Mouse (Mus musculus): ENCODE results near the gene Ppp2r3a.

The Ppp2r3a gene

GRCm38 (mm10) chr9:101152872-101153271, 98.7 kb downstream of the Ppp2r3a start:
- peak; percentile 10 for DNase-seq (ENCODE audit: low read depth)

DNA sequence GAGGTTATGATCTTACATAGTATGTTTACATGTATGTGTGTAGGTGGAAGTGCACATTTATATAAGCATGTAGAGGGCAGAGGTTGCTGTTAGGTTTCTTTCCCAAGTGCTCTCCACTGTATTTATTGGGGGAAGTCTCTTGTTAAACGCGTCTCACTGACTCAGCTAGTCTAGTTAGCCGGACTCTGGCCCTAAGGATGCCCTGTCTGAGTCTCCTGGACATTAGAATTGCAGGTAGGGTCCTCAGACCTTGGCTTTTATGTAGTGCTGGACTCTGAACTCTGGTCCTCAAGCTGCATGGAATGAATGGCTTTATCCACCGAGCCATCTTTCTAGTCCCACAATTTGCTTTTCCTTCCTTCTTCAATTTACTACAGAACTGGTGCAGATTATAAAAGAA, 108.0 kb downstream of the Ppp2r3a start:
- DNase-seq (ENCODE audit: low read depth), result no peak

- DNase-seq (ENCODE audit: low read depth), result no peak
Measured at GRCm38 (mm10) chr9:101114182-101114884, 137.3 kb downstream of the Ppp2r3a start.

- DNase-seq (ENCODE audit: low read depth), result no peak
Measured at GRCm38 (mm10) chr9:101113317-101113716, 138.3 kb downstream of the Ppp2r3a start.

- no peak for DNase-seq (ENCODE audit: low read depth)
Measured at GRCm38 (mm10) chr9:101110013-101110412, 141.6 kb downstream of the Ppp2r3a start.

- DNase-seq (ENCODE audit: low read depth), result no peak
Measured at GRCm38 (mm10) chr9:101107386-101107785, 144.2 kb downstream of the Ppp2r3a start.

- DNase-seq (ENCODE audit: low read depth), result no peak
Measured at GRCm38 (mm10) chr9:101105735-101106134, 145.9 kb downstream of the Ppp2r3a start.

GRCm38 (mm10) chr9:101104931-101105330, 146.7 kb downstream of the Ppp2r3a start:
- no peak for DNase-seq (ENCODE audit: low read depth)

DNA sequence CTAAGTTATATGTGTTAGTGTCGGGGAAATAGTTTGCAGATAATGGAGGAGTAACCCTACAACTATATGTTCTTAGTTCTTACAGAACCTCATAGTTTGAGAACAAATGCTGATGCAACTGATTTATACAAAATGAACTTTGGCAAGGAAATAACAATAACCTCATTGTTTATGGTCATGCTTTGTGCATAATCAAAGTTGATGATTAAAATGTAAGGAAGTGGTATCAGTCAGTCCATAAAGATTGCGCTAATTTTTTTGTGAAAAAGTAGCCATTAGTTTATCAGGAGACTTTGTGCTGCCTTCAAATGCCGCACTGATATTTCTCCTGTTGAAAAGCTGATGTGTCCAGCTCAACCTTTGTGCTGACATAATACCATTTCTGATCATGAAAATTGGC, 149.3 kb downstream of the Ppp2r3a start:
- DNase-seq (ENCODE audit: low read depth), result no peak

DNA sequence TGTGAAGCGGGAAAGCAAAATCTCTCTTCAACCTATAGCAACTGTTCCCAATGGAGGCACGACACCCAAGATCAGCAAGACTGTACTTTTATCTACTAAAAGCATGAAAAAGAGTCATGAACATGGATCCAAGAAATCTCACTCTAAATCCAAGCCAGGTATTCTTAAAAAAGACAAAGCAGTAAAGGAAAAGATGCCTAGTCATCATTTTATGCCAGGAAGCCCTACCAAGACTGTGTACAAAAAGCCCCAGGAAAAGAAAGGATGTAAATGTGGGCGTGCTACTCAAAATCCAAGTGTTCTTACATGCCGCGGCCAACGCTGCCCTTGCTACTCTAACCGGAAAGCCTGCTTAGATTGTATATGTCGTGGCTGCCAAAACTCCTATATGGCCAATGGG, 150.0 kb downstream of the Ppp2r3a start:
- DNase-seq (ENCODE audit: low read depth), result no peak

GRCm38 (mm10) chr9:101100163-101100562, 151.4 kb downstream of the Ppp2r3a start:
- DNase-seq (ENCODE audit: low read depth), result no peak

DNA sequence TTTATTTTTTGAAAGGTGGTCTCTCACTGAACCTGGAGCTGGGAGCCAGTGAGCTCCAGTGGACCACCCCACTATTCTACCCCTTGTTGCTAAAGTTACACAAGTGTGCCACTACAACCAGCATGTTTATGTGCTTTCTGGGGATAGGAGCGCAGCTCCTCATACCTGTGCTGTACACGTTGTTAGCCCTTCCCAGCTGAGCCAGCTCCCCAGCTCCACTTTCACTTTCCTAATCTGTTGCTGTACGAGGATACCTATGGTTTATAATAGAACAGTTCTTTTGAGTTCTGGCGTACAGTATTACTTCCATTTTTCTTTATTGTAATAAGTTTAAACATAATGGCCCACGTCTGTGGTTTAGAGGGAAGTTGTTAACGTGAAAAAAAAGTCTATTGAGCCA, 152.2 kb downstream of the Ppp2r3a start:
- peak; percentile 41 for DNase-seq (ENCODE audit: low read depth)

DNA sequence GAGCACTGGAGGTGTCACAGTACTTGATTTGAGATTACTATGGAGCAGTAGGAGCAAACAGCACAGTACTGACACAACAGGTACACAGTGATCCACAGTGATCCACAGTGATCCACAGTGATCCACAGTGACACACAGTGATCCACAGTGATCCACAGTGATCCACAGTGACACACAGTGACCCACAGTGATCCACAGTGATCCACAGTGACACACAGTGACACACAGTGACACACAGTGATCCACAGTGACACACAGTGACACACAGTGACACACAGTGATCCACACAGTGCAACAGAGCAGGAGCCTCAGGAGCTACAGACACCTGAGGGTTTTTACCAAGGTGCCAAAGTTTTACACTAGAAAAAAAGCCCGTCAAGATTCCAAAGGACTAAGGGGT, 154.1 kb downstream of the Ppp2r3a start:
- DNase-seq (ENCODE audit: low read depth), result no peak

DNA sequence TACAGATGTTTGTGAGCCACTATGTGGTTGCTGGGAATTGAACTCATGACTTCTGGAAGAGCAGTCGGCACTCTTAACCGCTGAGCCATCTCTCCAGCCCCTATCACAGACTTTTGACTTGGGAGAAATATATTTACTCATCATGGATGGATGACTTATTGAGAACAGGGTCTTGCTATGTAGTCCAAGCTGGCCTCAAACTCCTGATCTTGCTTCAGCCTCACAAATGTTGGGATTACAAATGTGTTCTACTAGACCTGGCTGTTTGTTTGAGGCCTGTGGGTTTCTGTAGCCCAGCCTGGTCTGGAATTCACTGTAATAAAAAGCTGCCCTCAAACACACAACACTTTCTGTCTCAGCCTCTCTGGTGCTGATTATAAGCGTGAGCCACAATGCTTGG, 155.1 kb downstream of the Ppp2r3a start:
- DNase-seq (ENCODE audit: low read depth), result no peak

DNA sequence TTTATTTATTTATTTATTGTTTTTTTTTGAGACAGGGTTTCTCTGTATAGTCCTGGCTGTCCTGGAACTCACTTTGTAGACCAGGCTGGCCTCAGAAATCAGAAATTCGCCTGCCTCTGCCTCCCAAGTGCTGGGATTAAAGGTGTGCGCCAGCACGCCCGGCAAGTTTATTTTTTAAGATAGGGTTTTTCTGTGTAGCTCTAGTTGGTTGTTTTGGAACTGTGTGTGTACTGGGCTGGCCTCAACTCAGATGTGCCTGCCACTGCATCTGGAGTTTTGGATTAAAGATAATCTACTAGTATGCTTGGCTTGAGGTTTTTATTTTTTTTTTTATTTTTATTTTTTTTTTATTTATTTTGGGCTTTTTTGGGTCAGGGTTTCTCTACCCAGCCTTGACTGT, 156.2 kb downstream of the Ppp2r3a start:
- DNase-seq (ENCODE audit: low read depth), result no peak

- DNase-seq (ENCODE audit: low read depth), result no peak
Measured at GRCm38 (mm10) chr9:101083728-101084127, 167.9 kb downstream of the Ppp2r3a start.

DNA sequence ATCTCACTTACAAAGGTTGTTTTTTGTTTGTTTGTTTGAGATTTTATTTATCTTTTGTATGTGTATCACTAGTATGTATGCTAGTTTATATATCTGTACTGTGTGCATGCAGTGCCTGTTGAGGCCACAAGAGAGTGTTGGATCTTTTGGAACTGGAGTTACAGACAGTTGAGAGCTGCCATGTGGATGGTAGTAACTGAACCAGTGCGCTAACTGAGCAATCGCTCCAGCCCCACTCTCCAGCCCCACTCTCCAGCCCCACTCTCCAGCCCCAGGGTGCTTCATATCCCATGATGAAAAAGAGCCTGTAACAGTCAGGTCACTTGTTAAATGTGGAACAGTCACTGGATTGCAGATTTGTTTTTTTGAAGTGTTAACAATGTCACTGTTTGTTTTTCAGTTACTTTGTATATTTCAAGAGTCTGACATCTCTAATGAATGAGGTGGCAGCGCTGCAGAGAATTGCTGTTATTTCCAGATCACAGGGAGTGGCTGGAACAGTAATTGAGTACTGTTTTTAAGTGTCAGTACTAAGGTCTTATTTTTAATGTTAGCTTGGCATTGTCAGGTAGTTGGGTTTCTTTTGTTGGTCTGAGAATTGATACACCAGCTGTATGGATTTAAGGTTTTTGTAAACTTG, 171.4 kb downstream of the Ppp2r3a start:
- no peak for DNase-seq (ENCODE audit: low read depth)

DNA sequence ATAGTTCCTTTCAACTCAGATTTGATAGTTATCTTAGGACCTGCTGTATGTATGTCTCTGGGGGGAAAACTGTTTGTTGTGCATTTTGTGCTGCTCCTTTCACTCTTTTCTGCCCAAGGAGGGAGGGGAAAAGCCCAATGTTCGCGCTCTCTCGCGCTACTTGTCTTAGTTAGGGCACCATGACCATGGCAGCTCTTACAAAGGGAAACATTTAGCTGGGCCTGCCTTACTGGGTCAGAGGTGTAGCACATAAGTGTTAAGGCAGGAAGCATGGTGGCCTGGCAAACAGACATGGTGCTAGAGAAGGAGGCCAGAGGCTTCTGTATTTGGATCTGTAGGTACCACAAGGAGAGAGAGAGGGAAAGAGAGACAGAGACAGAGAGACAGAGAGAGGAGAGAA, 173.0 kb downstream of the Ppp2r3a start:
- DNase-seq (ENCODE audit: low read depth), result peak; percentile 58

- DNase-seq (ENCODE audit: low read depth), result no peak
Measured at GRCm38 (mm10) chr9:101077486-101077885, 174.1 kb downstream of the Ppp2r3a start.

DNA sequence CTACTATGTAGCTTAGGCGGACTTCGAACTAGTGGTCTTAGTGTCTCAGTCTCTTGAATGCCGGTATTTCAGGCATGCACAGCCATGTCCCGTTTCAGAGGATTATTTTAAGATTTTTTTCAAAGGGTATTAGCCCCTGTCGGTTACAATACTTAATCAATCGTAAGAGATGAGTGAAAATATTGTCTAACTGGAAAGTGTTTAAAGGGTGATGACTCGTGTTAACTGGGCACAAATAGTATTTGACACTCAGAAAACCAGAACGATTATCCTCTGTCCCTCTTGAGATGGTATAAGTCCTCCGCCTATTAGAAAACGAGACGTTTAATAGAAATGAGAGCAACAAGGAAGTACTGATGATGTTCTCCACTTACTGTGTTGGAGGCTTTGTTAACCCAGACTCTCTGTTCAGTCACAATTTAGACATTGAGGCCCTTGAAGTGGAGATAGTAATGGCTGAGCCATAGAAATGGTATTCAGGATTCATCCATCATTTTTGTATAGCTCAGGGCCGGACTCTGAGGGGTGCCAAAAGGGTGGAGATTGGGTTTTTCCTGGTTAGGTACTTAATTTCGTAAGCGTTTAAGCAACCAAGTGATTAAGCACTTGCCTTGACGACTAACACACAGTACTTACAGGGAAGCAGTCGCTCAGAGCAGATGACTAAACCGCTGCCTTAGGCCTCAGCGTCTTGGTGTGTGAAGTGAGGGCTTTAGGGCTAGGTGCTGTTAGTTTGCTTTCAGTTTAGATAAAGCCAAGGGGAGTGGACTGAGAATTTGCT, 175.3 kb downstream of the Ppp2r3a start:
- DNase-seq (ENCODE audit: low read depth), result peak; percentile 68

DNA sequence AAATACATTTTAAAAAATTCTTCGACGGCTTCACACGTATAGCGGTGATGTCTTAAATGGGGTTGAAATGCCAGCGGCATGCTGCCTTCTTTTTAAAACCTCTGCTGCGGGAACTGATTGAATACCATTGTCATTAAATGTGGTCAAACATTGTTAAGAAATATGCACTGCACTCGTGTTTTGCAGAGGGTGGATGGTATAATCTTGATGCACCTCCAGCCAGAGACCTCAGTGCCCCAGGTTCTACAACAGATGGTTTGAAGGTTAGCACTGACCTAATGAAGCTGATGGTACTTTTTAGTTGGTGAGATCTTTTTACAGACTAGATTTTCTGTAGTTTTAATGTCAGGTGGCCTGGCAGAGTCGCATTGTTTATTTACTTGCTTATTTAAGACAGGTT, 175.9 kb downstream of the Ppp2r3a start:
- DNase-seq (ENCODE audit: low read depth), result no peak

- peak; percentile 63 for DNase-seq (ENCODE audit: low read depth)
Measured at GRCm38 (mm10) chr9:101075091-101075581, 176.5 kb downstream of the Ppp2r3a start.
